18 mouse cellular contexts compared by ENCODE assay signal in the genomic region with DNA sequence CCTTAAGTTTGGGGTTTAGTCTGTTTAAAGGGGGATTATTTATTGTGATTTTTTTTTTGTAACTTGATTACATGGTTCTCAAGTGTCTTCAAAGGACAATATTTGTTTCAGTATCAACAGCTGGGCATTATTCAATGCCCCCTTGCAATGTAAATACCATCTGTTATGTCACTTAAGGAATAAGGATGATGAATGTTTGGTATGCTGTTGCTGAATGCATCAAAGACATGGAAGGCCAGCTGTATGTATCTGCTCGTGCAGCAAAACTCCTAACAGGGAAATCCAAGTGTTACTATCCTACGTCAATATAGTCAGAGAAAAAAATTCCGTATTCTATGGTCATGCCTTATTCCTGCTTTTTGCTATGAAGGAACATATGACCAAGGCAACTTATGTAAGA. TPM values are rescaled to one million over a fixed set of nuclear protein-coding genes. Genes with fewer than 3 reads are reported as not detected.
"Had no signal": no experiment of that assay in that cellular context is flagged by ENCODE, and none has a peak within 500 bp of the region (broad histone marks: within the 10 kb centered on the region; RNA-seq: fewer than 3 reads in every experiment).

No protein-coding gene starts in this region.

- H3K9ac ChIP-seq: lung, embryonic 14.5 days; midbrain, embryonic 13.5 days; midbrain, embryonic 15.5 days; neural tube, embryonic 12.5 days; stomach, embryonic 15.5 days had no signal

- H3K4me1 ChIP-seq: midbrain, embryonic 13.5 days; midbrain, embryonic 15.5 days; neural tube, embryonic 12.5 days; stomach, embryonic 15.5 days had no signal

- H3K4me3 ChIP-seq: midbrain, embryonic 13.5 days; midbrain, embryonic 15.5 days; neural tube, embryonic 12.5 days; stomach, embryonic 15.5 days had no signal

- ATAC-seq: midbrain, embryonic 13.5 days; midbrain, embryonic 15.5 days had no signal

- H3K27ac ChIP-seq: midbrain, embryonic 13.5 days; midbrain, embryonic 15.5 days; neural tube, embryonic 12.5 days; stomach, embryonic 15.5 days; stomach, postnatal 0 days had no signal

- H3K9me3 ChIP-seq: midbrain, embryonic 13.5 days; midbrain, embryonic 15.5 days; neural tube, embryonic 12.5 days; stomach, embryonic 15.5 days had no signal

- H3K27me3 ChIP-seq: midbrain, embryonic 13.5 days; midbrain, embryonic 15.5 days; neural tube, embryonic 12.5 days; stomach, embryonic 15.5 days had no signal

- H3K36me3 ChIP-seq: midbrain, embryonic 13.5 days; midbrain, embryonic 15.5 days; neural tube, embryonic 12.5 days; stomach, embryonic 15.5 days had no signal

- DNase-seq: lung, adult 18-20 months; lung, embryonic 14.5 days; lung, postnatal 10 days; lung, postnatal 4 days; right cerebral cortex, postnatal 14 days; thymus, adult 2 months; thymus, postnatal 25 days; thymus, postnatal 4 days had no signal

- H3K4me2 ChIP-seq: lung, embryonic 14.5 days; midbrain, embryonic 11.5 days; midbrain, embryonic 13.5 days; midbrain, embryonic 15.5 days; neural tube, embryonic 12.5 days; stomach, embryonic 15.5 days had no signal

RNA-seq across cellular contexts. Expression of gene Gm21958, which starts 46.0 kb away (rescaled TPM):
- polyA plus RNA-seq: midbrain, embryonic 15.5 days; midbrain, postnatal 0 days; neural tube, embryonic 12.5 days; spleen, adult 2 months; stomach, embryonic 15.5 days; stomach, postnatal 0 days; testis, adult 2 months; thymus, adult 2 months; urinary bladder, adult 2 months had no signal
